Mouse (Mus musculus) left cerebral cortex, adult 2 months (tissue): ENCODE measurements around the gene Tbc1d7. TPM values are rescaled to one million over a fixed set of nuclear protein-coding genes. Genes with fewer than 3 reads are reported as not detected.

ENCODE experiments used
- DNase-seq, 2 experiments: peaks; one replicate each; pipeline ENCODE4 v3.0.0; 2021 to 2022; ENCODE audit warnings: low spot score in 2 of 2, mixed read lengths in 1 of 2; ENCODE audit errors: extremely low spot score in 1 of 2
- H3K27ac ChIP-seq: fragments of 200-600 bp; 2 replicates; pipeline ENCODE4 v1.8.1; 2022
- H3K4me3 ChIP-seq: fragments of 200-600 bp; 2 replicates; pipeline ENCODE4 v1.8.1; 2022
- CTCF ChIP-seq: fragments of 200-600 bp; IDR thresholded peaks from 2 replicates; pipeline ENCODE4 v1.8.1; 2022; ENCODE audit warnings: antibody characterized with exemption, mild to moderate bottlenecking, moderate library complexity
- intact Hi-C: fragments of 180-260 bp; cut with DNase I; formaldehyde crosslinking; loops from one replicate; pipeline ENCODE4 v1.15.1; 2025
- total RNA-seq, 2 experiments: library from RNA; stranded (reverse); gene quantifications; 2 replicates each; pipeline ENCODE4 v1.2.3; 2021

The Tbc1d7 gene
- total RNA-seq, 2 experiments from 2014 or later: 23.4 to 29.0 TPM

DNA sequence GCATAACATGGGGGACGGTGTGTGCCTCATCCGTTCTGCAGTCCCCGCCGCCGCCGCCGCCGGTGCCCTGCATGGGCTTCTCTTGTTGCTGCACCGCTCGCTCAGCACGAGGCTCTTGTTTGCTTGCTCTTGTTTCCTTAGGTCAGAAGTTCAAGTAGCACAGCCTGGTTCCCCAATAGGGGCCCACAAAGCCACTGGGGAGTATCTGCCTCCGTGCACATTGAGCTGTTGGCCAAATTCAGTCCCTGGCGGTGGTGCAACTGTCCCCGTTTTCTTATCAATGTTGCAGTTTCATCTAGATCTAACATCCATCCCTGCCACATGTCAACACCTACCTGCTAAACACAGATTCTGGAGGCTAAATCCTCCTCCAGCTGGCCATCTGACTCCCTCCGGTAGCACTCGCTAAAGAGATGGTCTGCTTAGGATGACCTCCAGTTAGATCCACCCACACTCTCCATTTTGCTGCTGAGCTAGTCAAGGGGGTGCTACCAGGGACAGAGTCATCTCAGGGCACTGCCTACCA is 37.7 kb upstream of the Tbc1d7 start:
- no peak for DNase-seq
- peak overlapping the region; percentile 63; the same call in 1 of the 2 replicates for H3K27ac ChIP-seq
- intact Hi-C loops: no loop called here
- no peak overlapping the region for H3K4me3 ChIP-seq
- no peak for TF ChIP-seq CTCF

DNA sequence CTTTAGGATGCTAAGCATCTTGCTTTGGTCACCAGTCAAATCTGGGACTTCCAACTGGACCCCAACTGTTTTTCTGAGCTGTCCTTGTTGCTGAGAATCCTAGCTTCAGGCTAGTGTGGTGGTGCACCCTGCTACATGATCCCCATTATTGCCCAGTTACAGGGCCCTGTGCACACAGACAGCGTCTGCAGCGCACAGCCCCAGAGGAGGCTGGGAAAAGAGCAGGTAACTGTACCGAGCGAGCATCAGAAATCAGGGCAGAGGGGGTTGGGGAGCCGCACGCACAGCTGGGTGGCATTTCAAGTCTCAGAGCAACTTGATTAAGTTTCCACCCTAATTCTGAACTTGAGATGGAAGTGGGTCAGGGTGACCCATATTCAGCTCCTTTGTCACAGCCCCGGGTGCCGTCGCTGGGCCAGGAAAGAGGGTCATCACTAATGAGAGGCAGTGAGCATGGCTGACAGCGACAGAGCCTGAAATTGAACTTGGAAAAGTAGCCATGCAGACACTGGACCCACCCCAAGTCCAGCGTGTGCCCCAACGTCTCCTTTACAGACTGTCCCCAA is 34.9 kb upstream of the Tbc1d7 start:
- peak overlapping the region; percentile 40; the same call in 1 of the 2 replicates for H3K27ac ChIP-seq
- TF ChIP-seq CTCF: no peak
- intact Hi-C loops: no loop called here
- H3K4me3 ChIP-seq: no peak overlapping the region
- no peak for DNase-seq

DNA sequence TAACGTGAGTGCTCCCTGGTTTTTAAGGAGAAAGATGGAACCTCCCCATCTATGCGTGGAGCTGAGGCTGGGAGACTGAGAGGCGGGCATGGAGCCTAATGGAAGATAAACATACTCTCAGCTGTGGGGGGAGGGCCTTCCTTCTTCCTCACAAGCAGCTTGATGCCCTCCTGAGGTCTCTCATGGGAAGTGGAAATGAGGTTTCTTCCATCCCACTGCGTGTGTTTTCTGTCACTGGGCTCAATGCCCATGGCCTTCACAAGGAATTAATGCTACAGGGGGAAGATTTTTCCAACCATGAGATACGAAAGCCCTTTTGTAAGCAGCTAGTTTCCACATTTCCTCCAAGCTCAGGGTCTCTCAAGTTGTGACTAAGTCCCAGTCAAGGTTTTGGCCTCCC is 32.3 kb upstream of the Tbc1d7 start:
- H3K27ac ChIP-seq: no peak overlapping the region; the same call in 1 of the 2 replicates
- no peak for TF ChIP-seq CTCF
- intact Hi-C loops: no loop called here
- no peak overlapping the region for H3K4me3 ChIP-seq
- DNase-seq: no peak

DNA sequence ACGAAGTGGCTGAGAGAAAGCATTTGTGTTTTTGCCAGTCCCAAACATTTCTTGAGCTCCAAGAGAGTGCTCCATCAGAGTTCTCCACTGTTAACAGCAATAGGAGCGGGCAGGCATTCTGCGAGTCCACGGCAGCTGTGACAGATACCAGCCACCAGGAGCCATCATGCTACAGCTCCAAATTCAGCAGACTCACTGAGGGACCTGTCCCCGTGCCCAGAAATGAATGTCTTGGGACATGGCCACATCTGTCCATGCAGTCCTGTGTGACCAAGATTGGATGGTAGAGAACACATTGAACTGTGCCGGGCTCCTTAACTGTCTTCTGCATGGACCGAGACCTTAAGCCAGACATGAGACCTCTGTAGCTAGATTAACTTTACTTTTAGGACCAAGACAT is 31.9 kb upstream of the Tbc1d7 start:
- Histone ChIP-seq H3K27ac (peak overlapping the region; percentile 16; the same call in 1 of the 2 replicates), H3K4me3 (no peak overlapping the region)
- TF ChIP-seq CTCF: no peak; the same call in 1 of the 2 replicates
- DNase-seq: no peak
- intact Hi-C loops: no loop called here

DNA sequence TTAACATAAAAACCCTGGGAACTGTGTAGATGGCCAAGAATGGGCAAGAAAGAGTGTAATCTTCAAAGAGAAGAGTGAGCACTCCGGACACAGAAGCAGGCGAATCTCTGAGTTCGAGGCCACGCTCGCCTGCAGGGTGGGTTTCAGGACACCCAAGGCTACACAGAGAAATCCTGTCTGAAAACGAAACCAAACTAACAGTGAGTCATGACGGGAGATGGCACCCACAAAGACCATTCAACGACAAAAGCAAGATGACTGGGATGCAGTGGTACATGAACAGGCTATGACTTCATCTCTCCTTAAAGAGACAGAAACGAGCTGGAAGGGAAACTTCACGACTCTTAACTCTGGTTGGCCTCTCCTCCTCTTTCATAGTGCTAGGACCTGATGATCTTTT is 31.1 kb upstream of the Tbc1d7 start:
- intact Hi-C loops: no loop called here
- no peak overlapping the region for H3K4me3 ChIP-seq
- TF ChIP-seq CTCF: no peak
- peak overlapping the region; percentile 38; the same call in 1 of the 2 replicates for H3K27ac ChIP-seq
- DNase-seq: no peak

DNA sequence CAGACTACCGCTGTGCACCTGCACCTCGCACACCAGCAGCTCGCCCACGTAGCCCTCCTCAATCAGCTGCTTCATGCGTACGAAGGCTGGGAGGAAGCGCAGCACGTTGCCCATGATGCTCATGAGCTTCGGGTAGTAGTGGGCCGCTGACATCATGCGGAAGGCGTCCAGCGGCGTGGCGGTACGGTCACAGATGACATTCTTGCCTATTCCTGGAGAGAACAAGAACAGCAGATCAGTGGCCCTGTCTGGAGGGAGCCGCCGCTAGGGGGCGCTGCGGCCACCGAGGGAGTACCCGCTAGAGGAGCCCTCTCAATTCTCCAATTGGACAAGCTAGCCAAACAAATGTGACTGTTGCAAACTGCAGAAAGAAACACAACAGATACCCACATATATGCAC is 29.7 kb upstream of the Tbc1d7 start:
- peak; percentile 43 to 46 for DNase-seq
- TF ChIP-seq CTCF: peak; percentile 81
- Histone ChIP-seq H3K27ac (peak overlapping the region; percentile 47), H3K4me3 (no peak overlapping the region)
- intact Hi-C loops: no loop called here

DNA sequence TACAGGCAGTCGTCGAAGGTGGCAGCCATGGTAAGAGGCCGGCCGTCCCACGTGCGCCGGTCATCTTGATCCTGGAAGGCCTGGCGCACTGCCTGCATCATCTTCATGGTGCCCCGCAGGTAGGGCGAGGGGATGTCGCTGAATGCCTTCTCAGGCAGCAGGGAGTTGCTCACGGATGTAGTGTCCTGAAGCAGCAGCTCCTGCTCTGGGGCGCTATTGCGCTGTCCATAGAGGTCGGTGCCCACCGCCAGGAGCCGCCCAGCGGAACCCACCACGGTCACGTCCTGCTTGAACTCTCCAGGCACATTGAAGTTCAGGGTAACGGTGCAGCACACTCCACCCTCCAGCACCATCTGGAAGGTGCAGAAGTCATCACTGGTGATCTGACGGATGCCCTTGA is 29.2 kb upstream of the Tbc1d7 start:
- intact Hi-C loops: no loop called here
- peak overlapping the region; percentile 47 for H3K27ac ChIP-seq

DNA sequence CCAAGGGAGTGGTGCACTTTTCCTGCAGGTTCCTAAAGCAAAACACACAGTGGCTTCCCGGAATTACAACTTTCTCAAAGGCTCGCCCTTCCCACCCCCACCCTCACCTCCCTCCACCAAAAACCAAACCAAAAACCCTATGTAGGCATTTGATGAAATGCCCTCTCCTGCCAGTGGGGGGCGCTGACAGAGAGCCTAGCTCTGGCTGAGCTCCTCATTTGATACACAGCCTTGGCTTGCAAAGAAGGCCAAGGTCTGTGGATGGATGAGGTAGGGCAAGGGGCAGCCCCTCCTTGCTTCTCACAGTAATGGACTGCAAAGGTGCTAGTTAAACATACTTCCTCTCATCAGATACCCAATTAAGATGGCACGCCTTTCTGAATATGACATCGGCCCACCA is 28.4 kb upstream of the Tbc1d7 start:
- peak; percentile 66 for TF ChIP-seq CTCF
- intact Hi-C loops: no loop called here
- Histone ChIP-seq H3K4me3 (no peak overlapping the region), H3K27ac (no peak overlapping the region)
- DNase-seq: peak in 1 of 2 experiments; percentile 54

More for the DNA sequence above, 29.2 kb upstream of the Tbc1d7 start:
- no peak overlapping the region for H3K4me3 ChIP-seq
- no peak for DNase-seq
- TF ChIP-seq CTCF: no peak

DNA sequence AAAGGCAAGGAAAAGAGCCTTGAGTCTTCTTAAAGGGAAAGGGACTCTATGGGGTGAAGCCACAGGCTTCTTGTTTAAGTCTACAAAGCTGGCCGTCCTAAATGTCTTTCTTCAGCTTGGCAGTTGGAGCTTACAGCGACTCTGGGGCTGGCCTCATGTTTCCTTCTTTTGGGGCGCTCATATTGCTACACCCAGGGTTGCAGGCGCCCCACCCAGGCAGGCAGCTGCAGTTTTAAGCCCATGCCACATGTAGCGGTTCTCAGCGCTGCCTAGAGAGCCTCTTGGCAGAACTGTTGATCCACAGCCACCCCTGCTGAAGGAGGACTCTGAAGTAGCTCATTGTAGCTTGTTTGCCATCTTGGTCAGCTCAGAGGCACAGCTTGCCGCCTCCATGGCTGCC is 28.0 kb upstream of the Tbc1d7 start:
- Histone ChIP-seq H3K27ac (no peak overlapping the region; the same call in 1 of the 2 replicates), H3K4me3 (no peak overlapping the region)
- no peak for TF ChIP-seq CTCF
- intact Hi-C loops: no loop called here
- DNase-seq: no peak

DNA sequence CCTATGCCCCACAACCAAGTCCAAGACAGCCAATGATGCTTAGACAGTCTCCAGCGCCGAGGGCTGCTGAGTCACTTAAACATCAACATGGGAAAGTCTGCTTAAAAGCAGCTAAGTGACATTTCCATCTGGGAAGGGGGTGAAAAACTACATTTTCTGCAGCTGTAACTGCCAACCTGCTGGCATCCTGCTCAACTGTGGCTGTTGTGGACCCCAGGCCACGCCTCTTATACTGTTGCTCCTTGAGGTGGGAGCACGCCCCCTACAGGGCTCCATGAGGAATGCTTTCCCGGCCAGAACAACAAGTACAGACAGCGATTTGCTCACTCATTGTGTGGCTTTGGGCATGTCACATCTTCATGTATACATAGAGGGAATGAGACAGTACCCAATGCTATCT is 25.9 kb upstream of the Tbc1d7 start:
- intact Hi-C loops: no loop called here

DNA sequence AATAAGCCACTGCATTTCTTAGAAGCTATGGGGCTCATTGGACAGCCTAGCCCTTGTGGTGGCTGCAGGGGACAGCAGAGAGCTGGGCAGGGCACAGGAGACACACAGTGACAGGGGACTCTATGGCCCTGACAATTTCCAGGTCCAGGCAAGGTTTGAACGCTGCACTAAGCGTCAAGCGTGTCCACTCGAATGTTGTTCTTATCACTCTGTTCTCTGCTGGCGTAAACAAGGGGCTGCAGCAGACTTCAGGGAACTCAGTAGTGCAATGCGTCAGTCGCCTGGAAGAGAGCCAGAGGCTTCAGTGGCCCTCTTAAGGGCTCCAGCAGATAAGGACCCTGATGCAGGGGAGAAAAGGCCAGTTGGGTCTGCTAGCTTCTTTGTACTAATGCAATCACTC is 24.7 kb upstream of the Tbc1d7 start:
- DNase-seq: no peak
- Histone ChIP-seq H3K27ac (no peak overlapping the region; the same call in 1 of the 2 replicates), H3K4me3 (no peak overlapping the region)
- peak; percentile 27 for TF ChIP-seq CTCF
- intact Hi-C loops: no loop called here

More for the DNA sequence above, 25.9 kb upstream of the Tbc1d7 start:
- no peak overlapping the region for H3K4me3 ChIP-seq
- H3K27ac ChIP-seq: peak overlapping the region; percentile 57; the same call in 1 of the 2 replicates
- DNase-seq: no peak
- peak; percentile 46 for TF ChIP-seq CTCF

DNA sequence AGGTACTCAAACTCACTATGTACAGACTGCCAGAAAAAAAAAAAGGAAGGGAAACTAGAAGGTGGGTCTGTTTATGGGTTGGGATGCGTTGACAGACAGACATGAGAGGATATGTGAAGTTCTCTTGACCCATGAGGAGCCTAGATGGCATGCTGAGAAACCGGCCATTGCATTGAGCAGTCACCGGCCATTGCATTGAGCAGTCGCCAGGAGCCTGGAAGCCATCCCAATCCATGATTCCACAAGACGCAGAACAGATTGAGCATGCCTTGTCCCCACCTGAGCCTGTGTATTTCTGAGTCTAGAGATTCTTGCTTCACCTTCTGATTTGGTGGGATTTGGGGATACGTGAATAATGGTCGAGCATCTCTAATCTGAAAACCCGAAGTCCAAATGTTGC is 22.6 kb upstream of the Tbc1d7 start:
- TF ChIP-seq CTCF: no peak
- H3K4me3 ChIP-seq: no peak overlapping the region
- intact Hi-C loops: loop anchor here (5.0 kb wide), 1 partner anchor 38 kb away; no protein-coding TSS in a partner anchor
- no peak overlapping the region for H3K27ac ChIP-seq
- DNase-seq: no peak

DNA sequence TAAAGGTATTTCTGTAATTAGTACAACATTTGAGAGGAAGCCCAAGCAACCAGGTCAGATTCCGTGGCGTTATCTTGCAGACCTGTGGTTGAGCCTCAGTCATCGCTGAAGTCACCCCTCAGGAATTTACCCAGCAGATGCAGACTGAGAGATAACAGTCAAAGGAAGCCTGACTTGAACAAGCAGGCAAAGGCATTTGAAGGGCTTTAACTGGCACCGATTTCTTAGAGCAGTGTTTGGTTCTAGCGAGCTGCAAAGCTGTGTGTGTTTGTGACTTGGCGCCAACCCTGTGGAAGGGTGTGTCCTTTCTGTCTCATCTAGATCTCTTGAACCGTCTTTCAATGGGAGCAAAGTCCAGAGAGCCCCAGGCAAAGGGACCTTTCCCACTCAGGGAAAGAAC is 22.0 kb upstream of the Tbc1d7 start:
- Histone ChIP-seq H3K27ac (no peak overlapping the region), H3K4me3 (no peak overlapping the region)
- DNase-seq: no peak
- TF ChIP-seq CTCF: no peak
- intact Hi-C loops: loop anchor here (5.0 kb wide), 1 partner anchor 39 kb away; no protein-coding TSS in a partner anchor
